Mouse (Mus musculus) olfactory bulb, adult 2 months (tissue): ENCODE results near the gene Trim65.

Experiments used
- CTCF ChIP-seq: fragments of 200-500 bp; IDR thresholded peaks from 2 replicates; pipeline ENCODE4 v1.5.1; 2012; ENCODE audit warnings: low read depth, mild to moderate bottlenecking, low read length, moderate library complexity; ENCODE audit not compliant: insufficient read depth
- POLR2A ChIP-seq: fragments of 200-500 bp; IDR thresholded peaks from 2 replicates; pipeline ENCODE4 v1.6.1; 2012; ENCODE audit warnings: mild to moderate bottlenecking, low read depth, low read length, moderate library complexity; ENCODE audit not compliant: insufficient read depth

DNA sequence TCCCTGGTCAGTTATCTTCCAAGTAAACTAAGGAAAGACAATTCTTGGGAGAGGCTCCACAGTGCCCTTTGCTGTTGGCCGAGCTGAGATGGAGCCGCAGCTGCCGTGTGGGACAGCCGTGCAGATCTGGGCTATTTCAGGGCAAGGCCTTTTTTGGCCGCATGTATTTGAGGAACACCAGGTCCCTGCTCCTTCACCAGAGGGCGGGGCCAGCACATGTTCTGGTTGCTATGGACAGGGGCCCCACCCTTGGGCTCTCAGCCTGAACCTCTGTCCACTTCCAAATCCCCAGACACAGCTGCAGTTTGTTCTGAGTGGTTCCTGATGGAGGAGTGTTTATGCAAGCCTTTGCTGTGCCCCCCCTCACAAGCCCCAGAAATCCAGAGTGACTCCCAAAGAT, 30.5 kb downstream of the Trim65 start:
- TF ChIP-seq CTCF (no peak), POLR2A (no peak)
